Mouse (Mus musculus) urinary bladder, postnatal 0 days (tissue): ENCODE results near the gene Gdf7. TPM values are rescaled to one million over a fixed set of nuclear protein-coding genes. Genes with fewer than 3 reads are reported as not detected.

Experiments
- polyA plus RNA-seq: library from polyadenylated mRNA; unstranded; fragments of >200 nt; fragmentation: Nextera tagmentation; extraction: Ambion mirVana; gene quantifications from 2 replicates; pipeline ENCODE4 v1.2.1, GENCODE M21; 2015

The Gdf7 gene
- 0.08 TPM in 1 of 2 replicates, not detected in the other for polyA plus RNA-seq

GRCm38 (mm10) chr12:8301841-8302431, at the start of gene Gdf7:
Gene Gdf7 (minus strand): TSS chr12:8301954.

GRCm38 (mm10) chr12:8313270-8313771, 11.6 kb upstream of the Gdf7 start, which contains the start of gene Hs1bp3:
Gene Hs1bp3 (plus strand): TSS chr12:8313432.

Other genes with a start within 250 kb of the Gdf7 start
- 39.7 and 43.9 TPM in 2 replicates for gene Ldah, start 93.8 kb downstream of the Gdf7 start, polyA plus RNA-seq
- 8.2 and 9.0 TPM in 2 replicates for gene Hs1bp3, start 11.5 kb upstream of the Gdf7 start, polyA plus RNA-seq
- gene Rhob, start 198.1 kb upstream of the Gdf7 start, polyA plus RNA-seq, result 55.4 and 61.0 TPM in 2 replicates